Mouse (Mus musculus) heart, embryonic 13.5 days (tissue): Measurements from ENCODE around the gene Gipc2. TPM values are rescaled to one million over a fixed set of nuclear protein-coding genes. Genes with fewer than 3 reads are reported as not detected.
"Not testable (repeated sequence)": the region's sequence is repeated elsewhere in the genome, so short reads cannot be mapped to it uniquely, and the experiment has no call there.

Experiments used
- ATAC-seq: fragments of 200-750 bp; cut with Nextera tagmentation; 2 replicates; pipeline ENCODE4 v1.8.0; 2017; ENCODE audit warnings: moderate TSS enrichment; ENCODE audit not compliant: insufficient number of reproducible peaks, low FRiP score, low TSS enrichment; ENCODE audit errors: extremely low read depth
- H3K27ac ChIP-seq: fragments of 300-500 bp; sonication (generic); replicated peaks from 2 replicates; pipeline ENCODE4 v1.5.1; 2015; ENCODE audit warnings: moderate library complexity, mild to moderate bottlenecking, inconsistent platforms
- H3K27me3 ChIP-seq: fragments of 300-500 bp; sonication (generic); replicated peaks from 2 replicates; pipeline ENCODE4 v1.6.1; 2015; ENCODE audit warnings: mild to moderate bottlenecking, inconsistent platforms
- H3K36me3 ChIP-seq: fragments of 300-500 bp; sonication (generic); 2 replicates; pipeline ENCODE4 v1.6.1; 2015; ENCODE audit warnings: mild to moderate bottlenecking, inconsistent platforms
- H3K4me1 ChIP-seq: fragments of 300-500 bp; sonication (generic); 2 replicates; pipeline ENCODE4 v1.6.1; 2015; ENCODE audit warnings: inconsistent platforms
- H3K4me2 ChIP-seq: fragments of 300-500 bp; sonication (generic); 2 replicates; pipeline ENCODE4 v1.6.1; 2015; ENCODE audit warnings: inconsistent platforms, mild to moderate bottlenecking, moderate library complexity
- H3K4me3 ChIP-seq: fragments of 300-500 bp; sonication (generic); 2 replicates; pipeline ENCODE4 v1.5.1; 2015; ENCODE audit warnings: moderate library complexity, mild to moderate bottlenecking, inconsistent platforms
- H3K9ac ChIP-seq: fragments of 300-500 bp; sonication (generic); 2 replicates; pipeline ENCODE4 v1.6.1; 2015; ENCODE audit warnings: inconsistent platforms, mild to moderate bottlenecking, moderate library complexity
- H3K9me3 ChIP-seq: fragments of 300-500 bp; sonication (generic); 2 replicates; pipeline ENCODE4 v1.6.1; 2016; ENCODE audit warnings: inconsistent platforms
- WGBS: fragments of 180-500 bp; shearing (Covaris S2); methylation state at CpG from one replicate; pipeline ENCODE4 v1.1.7; 2015; ENCODE audit warnings: mixed read lengths; 5-methylcytosine and 5-hydroxymethylcytosine counted together
- polyA plus RNA-seq: library from polyadenylated mRNA; unstranded; fragments of >200 nt; fragmentation: Nextera tagmentation; extraction: Ambion mirVana; gene quantifications from 2 replicates; pipeline ENCODE4 v1.2.1, GENCODE M21; 2015

Gipc2 gene
- polyA plus RNA-seq, 1 experiment from 2014 or later, result 4.6 TPM

- H3K27ac ChIP-seq, result no peak overlapping the region
- no peak overlapping the region for H3K4me2 ChIP-seq
- 73% methylated on average over 2 of the region's 2 CpGs for WGBS
- H3K36me3 ChIP-seq, result no peaks in the 10 kb centered on the region
- H3K9ac ChIP-seq, result no peak overlapping the region
- ATAC-seq, result 0 out of 2 replicates have a peak, but pooled peaks have one; percentile 23
- H3K4me3 ChIP-seq, result no peak overlapping the region
- no peaks in the 10 kb centered on the region for H3K27me3 ChIP-seq
- H3K9me3 ChIP-seq, result no peaks in the 10 kb centered on the region
- H3K4me1 ChIP-seq, result peaks cover 28% of the 10 kb centered on the region
Observed at GRCm38 (mm10) chr3:152153152-152153551, 12.9 kb downstream of the Gipc2 start.

- Histone ChIP-seq H3K36me3 (no peaks in the 10 kb centered on the region), H3K4me3 (no peak overlapping the region), H3K4me1 (peaks cover 35% of the 10 kb centered on the region), H3K27ac (no peak overlapping the region), H3K9ac (0 out of 2 replicates have a peak overlapping the region, but pooled peaks have one; percentile 35), H3K27me3 (no peaks in the 10 kb centered on the region), H3K9me3 (no peaks in the 10 kb centered on the region), H3K4me2 (peak overlapping the region; percentile 60)
- WGBS, result 78% methylated on average over 1 of the region's 1 CpGs
- peak; percentile 35; the same call in 1 of the 2 replicates for ATAC-seq
Observed at GRCm38 (mm10) chr3:152152483-152152804, 13.6 kb downstream of the Gipc2 start.

GRCm38 (mm10) chr3:152151725-152152482 lies 14.1 kb downstream of the Gipc2 start:
- H3K4me2 ChIP-seq, result peak overlapping the region; percentile 60
- peak overlapping the region; percentile 30 for H3K4me3 ChIP-seq
- no peaks in the 10 kb centered on the region for H3K27me3 ChIP-seq
- H3K4me1 ChIP-seq, result peaks cover 40% of the 10 kb centered on the region
- H3K9me3 ChIP-seq, result no peaks in the 10 kb centered on the region
- ATAC-seq, result no peak
- 45% methylated on average over 29 of the region's 29 CpGs for WGBS
- no peak overlapping the region for H3K27ac ChIP-seq
- H3K36me3 ChIP-seq, result no peaks in the 10 kb centered on the region
- peak overlapping the region; percentile 56 for H3K9ac ChIP-seq

GRCm38 (mm10) chr3:152149863-152150262 lies 16.2 kb downstream of the Gipc2 start:
- 22% methylated on average over 3 of the region's 3 CpGs for WGBS
- Histone ChIP-seq H3K36me3 (no peaks in the 10 kb centered on the region), H3K27ac (peak overlapping the region; percentile 6), H3K4me3 (no peak overlapping the region), H3K27me3 (no peaks in the 10 kb centered on the region), H3K4me1 (peaks cover 58% of the 10 kb centered on the region), H3K4me2 (0 out of 2 replicates have a peak overlapping the region, but pooled peaks have one; percentile 14), H3K9me3 (no peaks in the 10 kb centered on the region), H3K9ac (no peak overlapping the region)
- ATAC-seq, result no peak

- ATAC-seq, result no peak
- H3K4me1 ChIP-seq, result peaks cover 62% of the 10 kb centered on the region
- H3K9me3 ChIP-seq, result no peaks in the 10 kb centered on the region
- 37% methylated on average over 7 of the region's 7 CpGs for WGBS
- H3K4me3 ChIP-seq, result no peak overlapping the region
- H3K9ac ChIP-seq, result no peak overlapping the region
- 0 out of 2 replicates have a peak overlapping the region, but pooled peaks have one; percentile 14 for H3K4me2 ChIP-seq
- H3K27ac ChIP-seq, result peak overlapping the region; percentile 6
- H3K36me3 ChIP-seq, result no peaks in the 10 kb centered on the region
- no peaks in the 10 kb centered on the region for H3K27me3 ChIP-seq
Observed at GRCm38 (mm10) chr3:152149449-152149848, 16.6 kb downstream of the Gipc2 start.

GRCm38 (mm10) chr3:152147085-152147831 lies 18.8 kb downstream of the Gipc2 start:
- peak overlapping the region; percentile 29 for H3K27ac ChIP-seq
- no peak overlapping the region for H3K9ac ChIP-seq
- H3K4me1 ChIP-seq, result peaks cover 74% of the 10 kb centered on the region
- no peak overlapping the region for H3K4me2 ChIP-seq
- no peaks in the 10 kb centered on the region for H3K27me3 ChIP-seq
- 40% methylated on average over 12 of the region's 12 CpGs for WGBS
- no peak for ATAC-seq
- H3K36me3 ChIP-seq, result no peaks in the 10 kb centered on the region
- H3K9me3 ChIP-seq, result no peaks in the 10 kb centered on the region
- H3K4me3 ChIP-seq, result no peak overlapping the region

- peak overlapping the region; percentile 33 for H3K4me2 ChIP-seq
- H3K9ac ChIP-seq, result peak overlapping the region; percentile 67
- 9% methylated on average over 2 of the region's 2 CpGs for WGBS
Observed at GRCm38 (mm10) chr3:152145186-152145585, 20.8 kb downstream of the Gipc2 start.

GRCm38 (mm10) chr3:152142989-152143695 lies 22.9 kb downstream of the Gipc2 start:
- H3K4me3 ChIP-seq, result no peak overlapping the region
- no peak overlapping the region for H3K9ac ChIP-seq
- H3K9me3 ChIP-seq, result no peaks in the 10 kb centered on the region
- no peak for ATAC-seq
- H3K4me1 ChIP-seq, result peaks cover 58% of the 10 kb centered on the region
- H3K4me2 ChIP-seq, result no peak overlapping the region
- H3K27me3 ChIP-seq, result no peaks in the 10 kb centered on the region
- no peaks in the 10 kb centered on the region for H3K36me3 ChIP-seq
- peak overlapping the region; percentile 98 for H3K27ac ChIP-seq
- WGBS, result 31% methylated on average over 6 of the region's 6 CpGs

More at GRCm38 (mm10) chr3:152145186-152145585, 20.8 kb downstream of the Gipc2 start:
- Histone ChIP-seq H3K27me3 (no peaks in the 10 kb centered on the region), H3K4me1 (peaks cover 74% of the 10 kb centered on the region), H3K4me3 (no peak overlapping the region), H3K27ac (peak overlapping the region; percentile 98), H3K36me3 (no peaks in the 10 kb centered on the region), H3K9me3 (no peaks in the 10 kb centered on the region)
- ATAC-seq, result peak; percentile 84; the same call in 1 of the 2 replicates

- no peak for ATAC-seq
- peaks cover 48% of the 10 kb centered on the region for H3K4me1 ChIP-seq
- H3K36me3 ChIP-seq, result no peaks in the 10 kb centered on the region
- 63% methylated on average over 3 of the region's 3 CpGs for WGBS
- no peak overlapping the region for H3K4me3 ChIP-seq
- H3K9ac ChIP-seq, result no peak overlapping the region
- H3K27ac ChIP-seq, result 0 out of 2 replicates have a peak overlapping the region, but pooled peaks have one; percentile 36
- no peak overlapping the region for H3K4me2 ChIP-seq
- H3K9me3 ChIP-seq, result no peaks in the 10 kb centered on the region
- no peaks in the 10 kb centered on the region for H3K27me3 ChIP-seq
Observed at GRCm38 (mm10) chr3:152142146-152142545, 23.9 kb downstream of the Gipc2 start.

GRCm38 (mm10) chr3:152139308-152139707 lies 26.7 kb downstream of the Gipc2 start:
- not testable (repeated sequence) for H3K4me2 ChIP-seq, H3K27ac ChIP-seq, H3K9ac ChIP-seq, H3K9me3 ChIP-seq, H3K36me3 ChIP-seq, H3K4me3 ChIP-seq, H3K27me3 ChIP-seq, ATAC-seq
- peaks cover 42% of the 10 kb centered on the region for H3K4me1 ChIP-seq
- 85% methylated on average over 3 of the region's 3 CpGs for WGBS

- H3K9ac ChIP-seq, ATAC-seq: not testable (repeated sequence)
Observed at GRCm38 (mm10) chr3:152136106-152136505, 29.9 kb downstream of the Gipc2 start.

More at GRCm38 (mm10) chr3:152136106-152136505, 29.9 kb downstream of the Gipc2 start:
- H3K4me1 ChIP-seq, result peaks cover 34% of the 10 kb centered on the region
- not testable (repeated sequence) for H3K9me3 ChIP-seq, H3K36me3 ChIP-seq, H3K4me3 ChIP-seq, H3K4me2 ChIP-seq, H3K27me3 ChIP-seq, H3K27ac ChIP-seq
- WGBS, result 80% methylated on average over 16 of the region's 16 CpGs
